Mouse (Mus musculus): ENCODE results near the gene Gm20458. TPM values are rescaled to one million over a fixed set of nuclear protein-coding genes. Genes with fewer than 3 reads are reported as not detected.

Gm20458 gene
- total RNA-seq (2014; rRNA removed) = 4.7 and 15.0 TPM in 2 replicates
- polyA plus RNA-seq (2015; fragmentation: Nextera tagmentation; extraction: Ambion mirVana) = 6.9 and 7.2 TPM in 2 replicates

- H3K27ac ChIP-seq (ENCODE audit: low read depth, low read length) = peak within 1 kb of the TSS; percentile 92
- H3K9ac ChIP-seq (replicated peaks; ENCODE audit: low read length, poor library complexity, severe bottlenecking) = peak within 1 kb of the TSS; percentile 86
- H3K27me3 ChIP-seq (ENCODE audit: insufficient read depth, low read length) = no peaks in the 10 kb centered on the region
- H3K4me2 ChIP-seq (ENCODE audit: low read depth, low read length, poor library complexity, severe bottlenecking) = peak within 1 kb of the TSS; percentile 71
- WGBS = under 1% methylated on average over 69 of the region's 79 CpGs
- peaks cover 29% of the 10 kb centered on the region for H3K36me3 ChIP-seq (ENCODE audit: insufficient read depth, low read length)
- peak; percentile 99 for ATAC-seq (ENCODE audit: low FRiP score)
- H3K9me3 ChIP-seq (ENCODE audit: low read length) = no peaks in the 10 kb centered on the region
- peak; percentile 99 for DNase-seq (ENCODE audit: low spot score)
- peak within 1 kb of the TSS; percentile 69 for H3K4me3 ChIP-seq (ENCODE audit: low read depth, low read length)
- TF ChIP-seq CTCF (IDR thresholded peaks at IDR 0.05) = peak; percentile 89
- 0 out of 2 replicates have a peak, but pooled peaks cover 3% of the 10 kb centered on the region for H3K4me1 ChIP-seq (ENCODE audit: insufficient read depth, low read length)
Observed at GRCm38 (mm10) chr2:164460745-164461551, at the start of gene Gm20458. Gene Gm20458 (plus strand): TSS chr2:164460967.

DNA sequence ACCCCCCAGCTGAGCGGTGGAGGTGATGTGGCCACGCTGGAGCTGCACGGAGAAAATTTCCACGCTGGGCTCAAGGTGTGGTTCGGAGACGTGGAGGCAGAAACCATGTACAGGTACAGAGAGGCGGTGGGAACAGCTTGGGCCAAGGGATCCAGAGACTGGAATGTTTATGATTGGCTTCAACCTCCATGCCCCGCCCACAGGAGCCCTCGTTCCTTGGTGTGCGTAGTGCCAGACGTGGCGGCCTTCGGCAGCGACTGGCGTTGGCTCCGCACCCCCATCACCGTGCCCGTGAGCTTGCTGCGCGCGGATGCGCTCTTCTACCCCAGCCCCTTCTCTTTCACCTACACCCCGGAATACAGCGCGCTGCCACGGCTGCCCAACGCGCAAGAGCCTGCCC, 46.6 kb upstream of the Gm20458 start:
- ATAC-seq (ENCODE audit: low FRiP score) (no peak), DNase-seq (ENCODE audit: low spot score) (no peak)
- no peak overlapping the region for H3K9ac ChIP-seq (replicated peaks; ENCODE audit: low read length, poor library complexity, severe bottlenecking)
- H3K9me3 ChIP-seq (ENCODE audit: low read length) = no peaks in the 10 kb centered on the region
- TF ChIP-seq CTCF (IDR thresholded peaks at IDR 0.05) = no peak
- H3K36me3 ChIP-seq (ENCODE audit: insufficient read depth, low read length) = no peaks in the 10 kb centered on the region
- H3K4me2 ChIP-seq (ENCODE audit: low read depth, low read length, poor library complexity, severe bottlenecking) = peak overlapping the region; percentile 37
- peaks cover 16% of the 10 kb centered on the region for H3K27me3 ChIP-seq (ENCODE audit: insufficient read depth, low read length)
- H3K27ac ChIP-seq (ENCODE audit: low read depth, low read length) = no peak overlapping the region
- 0 out of 2 replicates have a peak overlapping the region, but pooled peaks have one; percentile 9 for H3K4me3 ChIP-seq (ENCODE audit: low read depth, low read length)
- no peaks in the 10 kb centered on the region for H3K4me1 ChIP-seq (ENCODE audit: insufficient read depth, low read length)
- WGBS = 22% methylated on average over 28 of the region's 28 CpGs

- H3K36me3 ChIP-seq (ENCODE audit: insufficient read depth, low read length) = no peaks in the 10 kb centered on the region
- H3K4me1 ChIP-seq (ENCODE audit: insufficient read depth, low read length) = no peaks in the 10 kb centered on the region
- 0 out of 2 replicates have a peak overlapping the region, but pooled peaks have one; percentile 9 for H3K4me3 ChIP-seq (ENCODE audit: low read depth, low read length)
- H3K27ac ChIP-seq (ENCODE audit: low read depth, low read length) = no peak overlapping the region
- peaks cover 12% of the 10 kb centered on the region for H3K27me3 ChIP-seq (ENCODE audit: insufficient read depth, low read length)
- no peak for TF ChIP-seq CTCF (IDR thresholded peaks at IDR 0.05)
- no peak overlapping the region for H3K9ac ChIP-seq (replicated peaks; ENCODE audit: low read length, poor library complexity, severe bottlenecking)
- H3K4me2 ChIP-seq (ENCODE audit: low read depth, low read length, poor library complexity, severe bottlenecking) = peak overlapping the region; percentile 37
- WGBS = 87% methylated on average over 10 of the region's 10 CpGs
- H3K9me3 ChIP-seq (ENCODE audit: low read length) = no peaks in the 10 kb centered on the region
- DNase-seq (ENCODE audit: low spot score) (no peak), ATAC-seq (ENCODE audit: low FRiP score) (no peak)
Observed at GRCm38 (mm10) chr2:164414581-164414980, 46.2 kb upstream of the Gm20458 start.

- no peaks in the 10 kb centered on the region for H3K9me3 ChIP-seq (ENCODE audit: low read length)
- H3K9ac ChIP-seq (replicated peaks; ENCODE audit: low read length, poor library complexity, severe bottlenecking) = no peak overlapping the region
- no peaks in the 10 kb centered on the region for H3K4me1 ChIP-seq (ENCODE audit: insufficient read depth, low read length)
- no peaks in the 10 kb centered on the region for H3K36me3 ChIP-seq (ENCODE audit: insufficient read depth, low read length)
- DNase-seq (ENCODE audit: low spot score) = peak; percentile 60
- no peak overlapping the region for H3K4me3 ChIP-seq (ENCODE audit: low read depth, low read length)
- H3K27me3 ChIP-seq (ENCODE audit: insufficient read depth, low read length) = peaks cover 6% of the 10 kb centered on the region; the same call in 1 of the 2 replicates
- peak; percentile 87 for TF ChIP-seq CTCF (IDR thresholded peaks at IDR 0.05)
- no peak overlapping the region for H3K4me2 ChIP-seq (ENCODE audit: low read depth, low read length, poor library complexity, severe bottlenecking)
- WGBS = 0% methylated on average over 2 of the region's 2 CpGs
- H3K27ac ChIP-seq (ENCODE audit: low read depth, low read length) = no peak overlapping the region
- ATAC-seq (ENCODE audit: low FRiP score) = no peak
Observed at GRCm38 (mm10) chr2:164417198-164417597, 43.6 kb upstream of the Gm20458 start.

DNA sequence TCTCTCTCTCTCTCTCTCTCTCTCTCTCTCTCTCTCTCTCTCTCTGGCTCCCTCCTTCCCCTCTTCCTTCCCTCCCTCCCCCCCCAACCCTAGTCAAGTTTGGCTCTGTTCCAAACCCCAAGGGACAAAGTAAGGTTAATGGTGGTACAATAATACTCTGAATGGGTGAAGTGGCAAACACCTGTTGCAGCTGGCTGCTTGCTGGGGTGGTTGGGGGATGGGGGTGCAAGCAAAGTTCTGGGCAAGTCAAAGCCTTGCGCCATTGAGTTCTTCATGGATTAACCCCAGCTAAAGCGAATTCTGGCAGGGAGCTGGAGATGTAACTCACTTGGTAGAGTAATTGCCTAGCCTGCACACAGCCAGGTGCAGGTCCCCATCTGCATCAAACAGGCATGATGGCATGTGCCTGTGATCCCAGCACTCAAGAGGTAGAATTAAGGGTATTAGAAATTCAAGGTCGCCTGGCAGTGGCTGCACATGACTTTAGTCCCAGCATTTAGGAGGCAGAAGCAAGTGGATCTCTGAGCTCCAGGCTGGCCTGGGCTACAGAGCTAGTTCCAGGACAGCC, 42.4 kb upstream of the Gm20458 start:
- H3K27ac ChIP-seq (ENCODE audit: low read depth, low read length) = no peak overlapping the region
- H3K4me1 ChIP-seq (ENCODE audit: insufficient read depth, low read length) = no peaks in the 10 kb centered on the region
- 33% methylated on average over 3 of the region's 3 CpGs for WGBS
- H3K36me3 ChIP-seq (ENCODE audit: insufficient read depth, low read length) = no peaks in the 10 kb centered on the region
- no peak for TF ChIP-seq CTCF (IDR thresholded peaks at IDR 0.05)
- no peak overlapping the region for H3K4me2 ChIP-seq (ENCODE audit: low read depth, low read length, poor library complexity, severe bottlenecking)
- H3K9ac ChIP-seq (replicated peaks; ENCODE audit: low read length, poor library complexity, severe bottlenecking) = no peak overlapping the region
- H3K27me3 ChIP-seq (ENCODE audit: insufficient read depth, low read length) = peaks cover 6% of the 10 kb centered on the region; the same call in 1 of the 2 replicates
- ATAC-seq (ENCODE audit: low FRiP score) = no peak
- no peaks in the 10 kb centered on the region for H3K9me3 ChIP-seq (ENCODE audit: low read length)
- no peak for DNase-seq (ENCODE audit: low spot score)
- H3K4me3 ChIP-seq (ENCODE audit: low read depth, low read length) = no peak overlapping the region

- TF ChIP-seq CTCF (IDR thresholded peaks at IDR 0.05) = no peak
- WGBS = 15% methylated on average over 3 of the region's 3 CpGs
- ATAC-seq (ENCODE audit: low FRiP score) = no peak
- no peaks in the 10 kb centered on the region for H3K4me1 ChIP-seq (ENCODE audit: insufficient read depth, low read length)
- no peak overlapping the region for H3K4me3 ChIP-seq (ENCODE audit: low read depth, low read length)
- no peak overlapping the region for H3K4me2 ChIP-seq (ENCODE audit: low read depth, low read length, poor library complexity, severe bottlenecking)
- H3K27ac ChIP-seq (ENCODE audit: low read depth, low read length) = no peak overlapping the region
- no peak for DNase-seq (ENCODE audit: low spot score)
- H3K9me3 ChIP-seq (ENCODE audit: low read length) = no peaks in the 10 kb centered on the region
- no peak overlapping the region for H3K9ac ChIP-seq (replicated peaks; ENCODE audit: low read length, poor library complexity, severe bottlenecking)
- peaks cover 6% of the 10 kb centered on the region; the same call in 1 of the 2 replicates for H3K27me3 ChIP-seq (ENCODE audit: insufficient read depth, low read length)
- no peaks in the 10 kb centered on the region for H3K36me3 ChIP-seq (ENCODE audit: insufficient read depth, low read length)
Observed at GRCm38 (mm10) chr2:164419489-164419888, 41.3 kb upstream of the Gm20458 start.
